Mouse (Mus musculus) heart, adult 18-20 months (tissue): ENCODE measurements around the gene Cryba4. TPM values are rescaled to one million over a fixed set of nuclear protein-coding genes. Genes with fewer than 3 reads are reported as not detected.

Experiments
- DNase-seq, 2 experiments: peaks; one replicate each; pipeline ENCODE4 v3.0.0; 2021 to 2022; ENCODE audit warnings: mixed read lengths in 1 of 2
- total RNA-seq, 2 experiments: library from RNA; stranded (reverse); gene quantifications; 2 replicates each; pipeline ENCODE4 v1.2.3; 2021

Cryba4 gene
- total RNA-seq, 2 experiments from 2014 or later, result 5.7 to 6.6 TPM

DNA sequence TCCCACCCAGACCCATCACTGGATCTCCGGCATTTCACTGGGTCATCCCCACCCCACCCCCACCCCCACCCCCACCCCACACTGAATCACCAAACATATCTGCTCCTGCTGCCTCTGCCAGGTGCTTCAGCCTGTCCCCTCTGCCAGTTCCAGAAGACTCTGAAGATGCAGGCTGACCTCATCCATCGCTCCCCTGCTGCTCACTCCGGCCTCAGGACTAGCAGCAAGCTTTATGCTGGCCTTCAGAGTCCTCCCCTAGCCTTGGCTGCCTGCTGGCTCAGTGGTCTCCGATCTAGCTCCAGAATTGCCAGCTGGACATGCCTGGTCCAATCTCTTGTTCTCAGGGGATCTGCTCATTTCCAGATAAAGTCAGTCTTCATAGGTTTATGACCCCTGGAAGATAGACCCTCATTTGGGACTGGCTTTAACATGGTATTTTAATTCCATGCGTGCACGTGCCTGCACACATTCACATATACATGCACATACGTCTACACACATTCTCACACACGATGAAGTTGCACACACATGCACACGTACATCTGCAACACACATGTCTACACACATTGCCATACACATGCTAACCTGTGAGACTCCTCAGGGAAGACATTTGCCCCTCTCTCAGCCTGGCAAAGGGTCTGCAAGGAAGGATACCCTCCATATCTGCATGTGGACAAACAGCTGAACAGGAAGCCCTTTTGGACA is 14.3 kb downstream of the Cryba4 start:
- no peak for DNase-seq

GRCm38 (mm10) chr5:112237439-112237838 is 14.9 kb downstream of the Cryba4 start:
- no peak for DNase-seq

DNA sequence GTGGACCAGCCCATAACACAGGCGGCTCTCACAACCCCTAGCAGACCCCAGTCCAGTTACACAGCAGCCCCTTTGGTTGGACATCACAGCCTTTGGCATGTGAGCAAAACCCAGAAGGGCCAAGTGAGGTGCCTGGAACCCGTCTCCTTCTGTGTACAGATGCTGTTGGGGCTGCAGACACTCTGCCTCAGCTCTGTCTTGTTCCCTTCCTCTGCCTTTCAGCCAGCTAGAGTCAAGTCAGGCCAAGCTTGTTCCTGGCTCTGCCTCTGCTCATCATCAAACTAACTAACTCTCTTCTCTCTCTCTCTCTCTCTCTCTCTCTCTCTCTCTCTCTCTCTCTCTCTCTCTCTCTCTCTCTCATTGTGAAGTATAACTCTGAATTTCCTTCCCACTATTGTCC is 15.7 kb downstream of the Cryba4 start:
- no peak for DNase-seq

DNA sequence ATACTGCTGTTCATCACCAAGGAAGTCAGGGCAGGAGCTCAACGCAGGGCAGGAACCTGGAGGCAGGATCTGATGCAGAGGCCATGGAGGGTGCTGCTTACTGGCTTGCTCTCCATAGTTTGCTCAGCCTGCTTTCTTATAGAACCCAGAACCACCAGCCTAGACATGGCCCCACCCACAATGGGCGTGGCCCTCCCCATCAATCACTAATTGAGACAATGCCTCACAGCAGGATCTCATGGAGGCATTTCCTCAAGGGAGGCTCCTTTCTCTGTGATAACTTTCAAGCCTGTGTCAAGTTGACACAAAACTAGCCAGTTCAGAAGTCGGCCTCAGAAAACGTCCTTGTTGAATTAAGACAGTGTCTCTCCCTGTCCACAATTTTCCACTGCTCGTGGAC is 16.5 kb downstream of the Cryba4 start:
- DNase-seq, result no peak

GRCm38 (mm10) chr5:112228240-112229076 is 23.9 kb downstream of the Cryba4 start:
- DNase-seq, result no peak

DNA sequence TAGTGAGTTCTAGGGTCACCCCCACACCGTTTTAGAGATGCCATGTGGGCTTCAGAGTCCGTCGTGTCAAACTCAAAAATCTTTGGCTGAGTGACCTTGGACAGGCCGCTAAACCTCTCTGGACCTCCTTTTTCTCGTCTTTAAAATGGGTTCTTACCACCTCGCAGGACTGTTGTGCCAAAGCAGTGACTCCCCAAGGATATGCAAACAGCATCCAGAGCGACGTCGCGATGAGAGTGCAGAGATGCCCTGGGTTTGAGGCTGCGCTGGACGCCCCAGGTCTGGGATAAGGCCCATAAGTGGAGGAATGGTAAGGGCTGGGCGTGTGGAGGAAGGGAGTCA is 24.4 kb downstream of the Cryba4 start:
- DNase-seq, result no peak

GRCm38 (mm10) chr5:112227354-112227753 is 25.0 kb downstream of the Cryba4 start:
- DNase-seq, result peak in 1 of 2 experiments; percentile 8

GRCm38 (mm10) chr5:112225591-112225990 is 26.7 kb downstream of the Cryba4 start:
- no peak for DNase-seq

- DNase-seq, result no peak
Measured at GRCm38 (mm10) chr5:112220203-112220602, 32.1 kb downstream of the Cryba4 start.

DNA sequence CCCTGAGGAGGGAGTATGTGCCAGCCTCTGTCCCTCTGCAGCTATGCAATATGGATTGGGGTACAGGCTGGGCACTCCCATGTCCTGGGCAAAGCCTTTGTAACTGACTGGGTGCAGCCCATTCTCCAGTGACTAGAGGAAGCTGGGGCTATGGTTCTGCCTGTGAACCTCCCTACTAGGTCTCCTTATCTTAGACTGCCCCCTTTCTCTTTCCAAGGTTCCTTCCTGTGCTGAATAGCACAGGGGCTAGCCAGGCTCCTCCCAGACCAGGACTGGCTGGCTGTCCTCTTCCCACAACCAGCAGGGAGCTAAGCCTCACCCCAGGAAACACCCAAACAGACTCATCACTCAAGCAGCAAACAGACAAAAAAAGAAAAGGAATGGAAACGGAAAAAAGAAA is 32.9 kb downstream of the Cryba4 start:
- DNase-seq, result peak in 1 of 2 experiments; percentile 17

GRCm38 (mm10) chr5:112218679-112219078 is 33.6 kb downstream of the Cryba4 start:
- no peak for DNase-seq

DNA sequence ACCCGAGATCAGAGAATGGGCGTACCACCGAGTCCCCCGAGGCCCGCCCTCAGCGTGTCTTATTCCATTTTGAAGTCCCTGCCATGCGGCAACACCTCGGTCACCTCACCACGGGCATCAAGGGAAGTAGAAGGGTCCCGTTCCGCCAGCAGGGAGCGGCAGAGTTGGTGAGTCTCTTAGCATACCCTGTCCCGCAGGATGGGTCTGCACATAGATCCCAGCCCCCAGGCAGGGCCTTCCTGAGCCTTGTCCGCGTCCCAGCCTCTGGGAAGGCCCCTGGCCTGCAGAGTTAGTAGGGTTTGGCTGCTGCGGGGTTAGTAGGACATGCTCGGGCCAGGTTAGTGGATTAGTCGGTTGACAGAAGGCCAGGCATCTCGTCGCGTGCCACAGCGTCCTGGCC is 35.3 kb downstream of the Cryba4 start:
- DNase-seq, result no peak

GRCm38 (mm10) chr5:112216335-112216734 is 36.0 kb downstream of the Cryba4 start:
- no peak for DNase-seq

GRCm38 (mm10) chr5:112215801-112216251 is 36.5 kb downstream of the Cryba4 start:
- DNase-seq, result no peak

- DNase-seq, result no peak
Measured at GRCm38 (mm10) chr5:112215291-112215751, 37.0 kb downstream of the Cryba4 start.

DNA sequence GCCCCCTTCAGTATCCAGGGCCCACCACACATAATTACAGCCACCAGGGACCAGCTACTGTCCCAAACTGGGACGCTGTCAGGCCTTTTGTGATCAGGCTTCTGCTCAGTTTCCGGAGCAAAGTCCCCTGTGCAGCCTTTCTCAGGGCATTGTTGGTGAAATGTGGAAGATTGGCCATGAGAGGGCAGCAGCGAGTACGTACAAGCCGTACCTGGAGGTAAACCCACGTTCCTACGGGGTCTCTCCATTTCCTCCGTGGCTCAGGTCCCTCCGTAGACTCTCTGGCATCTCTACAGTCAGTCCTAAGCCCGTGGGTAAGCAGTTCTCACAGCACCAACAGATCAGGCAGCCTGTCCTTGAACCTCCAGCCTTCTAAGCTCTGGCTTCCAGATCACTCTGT is 37.9 kb downstream of the Cryba4 start:
- peak; percentile 37 to 66 for DNase-seq

DNA sequence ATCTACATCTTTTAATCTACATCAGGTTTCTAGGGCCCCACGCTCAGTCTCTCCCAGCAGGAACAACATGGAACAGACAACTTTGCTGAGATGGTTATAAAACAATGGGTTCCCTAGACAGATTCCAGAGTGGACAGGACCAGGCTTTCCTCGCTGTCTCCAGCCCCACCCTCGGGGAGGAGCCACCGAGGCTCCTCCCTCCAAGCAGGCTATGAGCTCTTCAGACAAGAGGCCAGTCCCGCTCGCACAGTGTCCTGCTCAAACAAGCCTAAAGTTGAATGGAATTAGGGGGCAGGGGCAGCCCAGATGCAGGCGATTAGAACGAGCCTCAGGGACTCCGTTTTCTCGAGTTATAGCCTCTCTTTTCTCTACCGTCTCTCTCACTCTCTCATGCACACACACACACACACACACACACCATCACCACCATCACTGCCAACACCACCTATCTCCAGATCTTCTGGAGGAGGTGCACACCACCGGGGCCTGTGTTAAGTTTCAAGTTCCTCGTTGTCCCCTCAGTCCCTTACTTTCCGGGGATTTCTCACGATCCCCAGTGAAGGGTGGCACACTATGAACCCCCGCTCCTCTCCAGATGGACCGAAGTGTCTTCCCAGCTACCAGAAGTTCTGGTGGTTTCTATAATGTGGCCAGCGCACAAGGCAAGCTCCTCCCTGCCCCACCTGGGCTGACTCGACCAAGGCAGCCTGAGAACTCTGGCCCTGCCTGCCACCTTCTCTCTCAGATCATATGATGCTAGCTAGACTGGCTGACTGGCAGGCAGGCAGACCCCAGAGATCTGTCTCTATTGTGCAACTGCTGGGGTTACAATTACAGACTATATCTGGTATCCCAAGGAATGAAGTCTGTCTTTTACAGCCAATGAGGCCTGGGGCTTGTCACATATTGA is 38.7 kb downstream of the Cryba4 start:
- no peak for DNase-seq

GRCm38 (mm10) chr5:112212711-112213264 is 39.5 kb downstream of the Cryba4 start:
- DNase-seq, result no peak

GRCm38 (mm10) chr5:112211911-112212310 is 40.4 kb downstream of the Cryba4 start:
- no peak for DNase-seq

DNA sequence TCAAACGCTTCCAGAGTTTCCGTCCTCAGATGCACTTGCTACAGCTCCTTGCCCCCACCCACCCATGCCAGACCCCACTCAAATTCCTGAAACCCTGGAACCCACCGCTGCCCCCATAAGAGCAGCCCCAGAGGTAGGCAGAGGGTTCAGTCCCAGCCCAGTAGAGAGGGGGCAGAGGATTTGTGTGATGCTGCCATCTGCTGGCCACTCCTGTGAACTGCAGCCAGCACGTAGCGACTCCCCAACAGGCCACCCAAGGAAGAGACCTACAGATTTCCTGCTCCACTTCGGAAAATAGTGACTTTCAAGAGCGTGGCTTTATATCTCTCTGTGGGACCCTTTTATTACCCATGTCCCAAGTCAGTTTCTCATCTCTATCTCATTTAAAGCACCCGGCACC is 42.2 kb downstream of the Cryba4 start:
- peak; percentile 38 to 67 for DNase-seq

GRCm38 (mm10) chr5:112208321-112208720 is 44.0 kb downstream of the Cryba4 start:
- no peak for DNase-seq
